Mouse (Mus musculus) lung, adult 2 months (tissue): ENCODE results near the gene Pear1. TPM values are rescaled to one million over a fixed set of nuclear protein-coding genes. Genes with fewer than 3 reads are reported as not detected.

Source experiments
- DNase-seq: peaks from one replicate; pipeline ENCODE4 v3.0.0; 2022
- H3K4me1 ChIP-seq: fragments of 200-500 bp; 2 replicates; pipeline ENCODE4 v1.6.1; 2011; ENCODE audit warnings: low read length; ENCODE audit not compliant: control insufficient read depth, insufficient read depth
- H3K4me3 ChIP-seq: fragments of 200-500 bp; replicated peaks from 2 replicates; pipeline ENCODE3; 2011; ENCODE audit warnings: low read depth, mild to moderate bottlenecking, control low read depth, low read length; ENCODE audit errors: extremely low read depth
- CTCF ChIP-seq: fragments of 200-500 bp; IDR thresholded peaks from 2 replicates; pipeline ENCODE4 v1.5.1; 2011; ENCODE audit warnings: mild to moderate bottlenecking, low read length, control low read depth; ENCODE audit not compliant: insufficient read depth
- POLR2A ChIP-seq: fragments of 200-500 bp; IDR thresholded peaks from 2 replicates; pipeline ENCODE4 v1.6.1; 2011; ENCODE audit warnings: low read depth, mild to moderate bottlenecking, control low read depth, low read length, borderline replicate concordance; ENCODE audit errors: extremely low read depth
- WGBS: fragments of 180-500 bp; shearing (Covaris S2); methylation state at CpG from one replicate; pipeline ENCODE4 v1.1.7; 2018; 5-methylcytosine and 5-hydroxymethylcytosine counted together
- polyA plus RNA-seq: library from polyadenylated mRNA; depleted of rRNA; stranded (reverse); fragments of >200 nt; gene quantifications from 2 replicates; pipeline ENCODE4 v1.2.3, GENCODE M21; 2012; rRNA removed

Gene Pear1
- polyA plus RNA-seq, 1 experiment, result 87.2 TPM

DNA sequence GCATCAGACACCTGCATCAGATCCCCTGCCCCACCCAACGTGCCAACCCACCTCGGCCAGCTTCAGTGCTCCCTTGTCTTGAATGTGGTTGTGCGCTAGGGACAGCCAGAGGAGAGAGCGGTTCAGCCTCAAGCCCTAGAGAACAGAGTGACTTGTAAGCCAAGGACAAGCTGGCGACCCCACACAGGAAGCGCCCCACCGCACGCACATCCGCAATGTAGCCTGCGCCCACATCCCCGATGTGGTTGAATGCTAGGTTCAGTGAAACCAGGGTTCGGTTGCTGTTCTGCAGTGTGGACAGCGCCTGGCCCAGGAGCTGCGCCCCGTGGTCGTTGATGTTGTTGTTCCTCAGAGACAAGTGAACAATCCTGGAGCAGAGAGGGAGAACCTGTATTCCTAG lies 81.4 kb downstream of the Pear1 start:
- WGBS, result 75% methylated on average over 16 of the region's 16 CpGs
- TF ChIP-seq CTCF (no peak), POLR2A (no peak)
- Histone ChIP-seq H3K4me1 (0 out of 2 replicates have a peak, but pooled peaks cover 5% of the 10 kb centered on the region), H3K4me3 (no peak overlapping the region)
- no peak for DNase-seq

DNA sequence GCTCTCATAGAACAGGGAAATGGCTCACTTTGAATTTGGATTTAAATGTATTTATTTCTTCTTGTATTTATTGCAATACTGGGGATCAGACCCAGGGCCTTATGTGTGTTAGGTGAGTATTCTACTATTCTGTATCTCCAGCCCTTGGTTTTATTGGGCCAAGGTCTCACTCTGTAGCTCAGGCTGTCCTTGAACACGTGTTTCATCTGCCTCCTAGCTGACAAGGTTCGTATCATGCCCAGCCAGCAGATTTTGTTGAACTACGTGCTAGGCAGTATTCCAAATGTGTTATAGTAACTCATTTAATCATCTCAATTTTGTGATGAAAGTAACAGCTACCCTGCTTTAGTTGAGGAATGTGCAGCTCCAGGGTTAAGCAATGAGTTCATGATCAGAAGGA lies 82.1 kb downstream of the Pear1 start:
- WGBS, result 69% methylated on average over 3 of the region's 3 CpGs
- Histone ChIP-seq H3K4me3 (no peak overlapping the region), H3K4me1 (0 out of 2 replicates have a peak, but pooled peaks cover 5% of the 10 kb centered on the region)
- no peak for DNase-seq
- TF ChIP-seq POLR2A, result no peak
- no peak for TF ChIP-seq CTCF

DNA sequence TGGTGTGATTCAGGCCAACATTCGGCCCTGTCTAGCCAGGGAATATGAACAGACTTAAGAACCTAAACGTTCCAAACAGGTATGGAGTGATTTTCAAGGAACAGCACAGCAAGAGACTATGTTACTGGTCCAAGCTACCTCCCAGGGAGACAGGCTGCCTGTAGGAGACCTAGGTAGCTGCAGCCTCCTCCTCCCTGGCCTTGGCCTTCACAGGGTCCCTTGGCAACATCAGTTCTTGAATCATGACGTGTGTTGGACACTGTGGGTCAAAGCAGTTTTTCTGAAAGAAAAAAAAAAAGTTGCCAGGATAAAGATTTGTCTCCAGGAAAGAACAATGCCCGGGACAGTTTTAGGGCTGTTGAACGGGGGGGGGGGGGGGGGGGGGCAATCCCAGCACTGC lies 85.2 kb downstream of the Pear1 start:
- no peaks in the 10 kb centered on the region for H3K4me1 ChIP-seq
- no peak for DNase-seq
- no peak overlapping the region for H3K4me3 ChIP-seq
- WGBS, result 68% methylated on average over 5 of the region's 5 CpGs
- TF ChIP-seq CTCF (no peak), POLR2A (no peak)

DNA sequence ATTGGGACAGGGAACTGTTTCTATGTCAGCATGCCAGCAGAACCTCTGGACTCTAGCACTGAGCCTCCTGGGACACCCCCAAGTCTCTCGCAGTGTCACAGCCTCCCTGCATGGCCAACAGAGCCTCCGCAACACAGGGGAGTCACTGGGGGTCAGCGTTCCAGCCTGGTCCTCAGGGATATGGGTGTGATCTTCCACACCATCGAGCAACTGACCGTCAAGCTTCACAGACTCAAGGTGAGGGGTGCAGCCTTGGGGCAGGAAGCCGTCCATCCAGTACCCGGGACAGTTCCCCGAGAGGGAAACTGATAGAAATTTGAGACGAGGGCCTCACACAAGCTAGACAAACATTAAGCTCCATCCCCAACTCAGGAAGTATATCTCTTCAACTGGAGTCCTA lies 88.8 kb downstream of the Pear1 start:
- WGBS, result 64% methylated on average over 9 of the region's 9 CpGs
- no peak for DNase-seq
- no peak overlapping the region for H3K4me3 ChIP-seq
- TF ChIP-seq POLR2A (no peak), CTCF (no peak)
- no peaks in the 10 kb centered on the region for H3K4me1 ChIP-seq

DNA sequence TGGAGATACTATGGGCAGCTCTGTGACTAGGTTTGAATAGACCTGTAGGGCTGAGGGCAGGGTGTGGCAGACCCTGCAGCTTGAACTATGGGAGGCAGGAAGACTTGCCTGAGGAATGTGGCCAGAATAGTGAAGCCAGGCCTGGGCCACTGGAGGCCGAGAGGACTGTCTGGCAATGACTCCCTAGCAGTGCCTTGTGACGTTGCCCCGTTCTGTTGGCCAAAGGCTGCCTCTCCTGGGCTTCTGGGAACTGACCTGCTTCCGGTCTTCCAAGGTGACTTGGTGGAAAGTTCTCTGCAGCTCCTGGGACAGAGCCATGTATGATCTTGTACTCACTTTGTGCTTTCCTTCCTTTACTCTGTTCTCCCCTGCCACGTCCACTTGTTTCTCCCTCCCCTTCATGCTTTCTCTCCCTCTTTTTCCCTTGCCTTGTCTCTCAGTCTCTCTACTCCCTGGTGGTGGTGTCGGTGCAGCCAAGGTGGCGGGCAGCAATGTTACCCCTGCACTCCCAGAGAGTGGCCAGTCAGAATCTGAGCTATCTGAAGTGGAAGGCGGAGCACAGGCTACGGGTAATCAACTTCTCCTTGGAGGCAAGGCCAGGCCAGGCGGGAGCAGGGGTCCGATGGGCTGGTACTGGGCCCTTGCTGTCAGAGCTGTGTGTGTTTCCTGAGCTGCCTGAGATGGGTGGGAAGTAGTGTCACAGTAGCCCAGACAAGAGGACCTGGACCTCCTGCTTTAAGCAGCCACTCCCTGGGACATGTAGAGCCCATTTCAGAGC lies 89.9 kb downstream of the Pear1 start:
- no peaks in the 10 kb centered on the region for H3K4me1 ChIP-seq
- WGBS, result 85% methylated on average over 11 of the region's 11 CpGs
- no peak for DNase-seq
- TF ChIP-seq CTCF (no peak), POLR2A (no peak)
- no peak overlapping the region for H3K4me3 ChIP-seq

DNA sequence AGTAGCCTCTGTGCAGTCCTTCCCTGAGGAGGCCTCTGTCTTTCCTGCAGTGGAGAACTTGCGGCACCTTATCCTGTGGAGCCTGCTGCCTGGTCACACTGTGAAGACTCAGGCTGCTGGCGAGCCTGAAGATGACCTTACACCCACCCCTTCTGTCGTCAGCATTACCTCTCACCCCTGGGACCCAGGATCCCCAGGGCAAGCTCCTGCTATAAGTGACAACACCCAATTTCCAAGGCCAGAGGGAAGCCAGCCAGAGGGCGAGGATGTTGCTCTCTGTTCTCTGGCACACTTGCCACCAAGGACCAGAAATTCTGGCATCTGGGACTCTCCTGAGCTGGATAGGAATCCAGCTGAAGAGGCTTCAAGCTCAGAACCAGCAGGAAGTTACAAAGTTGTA lies 91.0 kb downstream of the Pear1 start:
- no peak for DNase-seq
- H3K4me3 ChIP-seq, result no peak overlapping the region
- TF ChIP-seq POLR2A, result no peak
- TF ChIP-seq CTCF, result no peak
- H3K4me1 ChIP-seq, result no peaks in the 10 kb centered on the region
- 72% methylated on average over 4 of the region's 4 CpGs for WGBS

DNA sequence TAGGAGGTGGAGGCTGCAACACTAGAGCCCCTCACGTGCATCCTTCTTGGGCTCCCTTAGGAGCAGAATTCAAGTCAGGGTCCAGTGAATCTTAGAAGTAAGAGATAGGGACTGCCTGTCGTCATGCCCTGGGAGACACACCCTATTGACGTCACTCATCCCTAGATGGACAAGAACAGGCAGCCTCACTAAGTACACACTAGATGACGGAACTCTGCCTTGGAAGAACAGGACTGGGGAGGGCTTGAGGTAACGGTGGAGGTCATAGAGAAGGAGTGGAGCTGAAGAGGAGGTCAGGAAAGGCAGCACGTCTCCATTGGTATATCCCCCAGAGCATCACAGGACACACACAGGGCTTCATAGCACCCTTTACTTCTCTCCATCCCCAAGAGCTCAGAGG lies 95.4 kb downstream of the Pear1 start:
- 78% methylated on average over 6 of the region's 6 CpGs for WGBS
- Histone ChIP-seq H3K4me1 (no peaks in the 10 kb centered on the region), H3K4me3 (no peak overlapping the region)
- TF ChIP-seq CTCF (no peak), POLR2A (no peak)
- no peak for DNase-seq

DNA sequence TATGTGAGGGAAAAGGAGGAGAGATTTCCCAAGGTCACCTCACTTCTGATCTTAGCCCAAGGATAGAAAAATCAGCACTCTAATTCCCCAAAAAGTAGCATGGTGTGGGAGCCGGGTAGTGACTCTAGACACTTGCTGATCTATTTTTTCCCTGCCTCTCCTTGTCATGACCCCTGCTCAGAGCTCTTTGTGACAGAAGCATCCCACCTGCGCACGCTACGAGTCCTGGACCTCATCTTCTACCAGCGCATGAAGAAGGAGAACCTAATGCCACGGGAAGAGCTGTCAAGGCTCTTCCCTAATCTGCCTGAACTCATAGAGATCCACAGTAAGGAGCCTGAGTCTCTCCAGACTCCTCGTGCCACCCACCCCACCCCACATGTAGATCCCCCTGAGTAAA lies 97.9 kb downstream of the Pear1 start:
- 98% methylated on average over 7 of the region's 7 CpGs for WGBS
- Histone ChIP-seq H3K4me1 (no peaks in the 10 kb centered on the region), H3K4me3 (no peak overlapping the region)
- TF ChIP-seq CTCF (no peak), POLR2A (no peak)
- no peak for DNase-seq

DNA sequence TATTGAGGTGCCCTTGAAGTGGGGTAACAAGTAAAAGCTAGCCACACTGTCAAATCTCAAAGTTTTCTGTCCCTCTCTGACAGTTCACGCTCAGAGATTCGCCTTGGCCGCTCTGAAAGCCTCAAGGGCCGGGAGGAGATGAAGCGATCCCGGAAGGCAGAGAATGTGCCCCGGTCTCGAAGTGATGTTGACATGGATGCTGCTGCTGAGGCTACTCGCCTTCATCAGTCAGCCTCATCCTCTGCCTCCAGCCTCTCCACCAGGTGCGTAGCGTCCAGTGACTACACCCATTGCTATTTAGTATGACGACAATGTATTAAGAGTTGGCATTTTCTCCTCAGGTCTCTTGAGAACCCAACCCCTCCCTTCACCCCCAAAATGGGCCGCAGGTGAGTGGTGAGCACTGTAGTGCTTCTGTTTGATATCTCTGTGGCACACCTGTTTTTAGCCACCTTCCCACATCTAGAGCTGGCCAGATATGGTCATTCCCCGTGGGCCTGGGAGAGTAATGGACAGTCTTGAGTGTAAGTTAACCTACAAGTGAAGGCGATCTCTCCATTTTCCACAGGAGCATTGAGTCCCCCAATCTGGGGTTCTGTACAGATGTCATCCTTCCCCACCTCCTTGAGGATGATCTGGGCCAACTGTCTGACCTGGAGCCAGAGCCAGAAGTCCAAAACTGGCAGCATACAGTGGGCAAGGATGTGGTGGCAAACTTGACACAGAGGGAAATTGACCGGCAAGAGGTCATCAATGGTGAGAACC lies 98.5 kb downstream of the Pear1 start:
- TF ChIP-seq POLR2A (no peak), CTCF (no peak)
- Histone ChIP-seq H3K4me1 (no peaks in the 10 kb centered on the region), H3K4me3 (no peak overlapping the region)
- 97% methylated on average over 16 of the region's 16 CpGs for WGBS
- DNase-seq, result no peak

DNA sequence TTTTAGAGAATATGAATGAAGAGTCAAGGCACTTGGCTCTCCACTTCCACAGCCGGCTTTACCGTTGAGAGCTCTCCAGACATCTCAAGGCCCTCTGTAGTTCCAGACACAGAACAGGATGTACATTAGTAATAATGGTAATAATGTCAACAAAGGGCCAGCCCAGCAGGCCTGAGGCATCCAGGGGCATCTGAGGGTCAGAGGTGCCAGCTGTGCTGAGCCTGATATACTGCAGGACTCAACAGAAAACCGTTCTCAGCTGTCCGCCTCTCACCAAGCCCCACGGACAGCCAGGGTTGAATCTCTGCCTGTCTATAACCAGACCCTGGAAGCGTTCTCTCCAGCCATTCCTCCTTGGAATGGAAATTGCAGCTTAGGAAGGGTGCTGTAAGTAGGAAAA lies 99.5 kb downstream of the Pear1 start:
- Histone ChIP-seq H3K4me3 (no peak overlapping the region), H3K4me1 (no peaks in the 10 kb centered on the region)
- WGBS, result 55% methylated on average over 6 of the region's 6 CpGs
- DNase-seq, result no peak
- TF ChIP-seq POLR2A (no peak), CTCF (no peak)

DNA sequence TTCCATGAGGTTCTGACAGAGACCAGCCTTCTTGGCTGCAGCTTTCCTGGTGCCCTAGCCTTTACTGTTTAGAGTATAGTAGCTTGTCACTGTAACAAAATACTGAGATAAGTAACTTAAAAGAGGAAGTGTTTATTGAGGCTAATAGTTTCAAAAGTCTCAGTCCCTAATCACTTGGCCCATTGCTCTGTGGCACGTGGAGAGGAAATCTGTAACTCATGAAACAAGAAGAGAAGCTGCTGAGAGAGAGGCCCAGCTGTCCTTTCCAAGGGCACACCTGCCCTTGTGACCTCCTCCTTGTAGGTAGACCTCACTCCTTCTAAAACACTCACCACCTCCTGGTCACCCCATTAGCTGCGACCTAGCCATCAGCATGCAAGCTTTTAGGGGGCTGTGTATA lies 105.6 kb downstream of the Pear1 start:
- H3K4me3 ChIP-seq, result no peak overlapping the region
- TF ChIP-seq POLR2A, result no peak
- TF ChIP-seq CTCF, result no peak
- H3K4me1 ChIP-seq, result no peaks in the 10 kb centered on the region
- WGBS, result 54% methylated on average over 2 of the region's 2 CpGs
- no peak for DNase-seq

Other genes with a start within 250 kb of the Pear1 start
- gene Arhgef11, start 206.7 kb downstream of the Pear1 start, polyA plus RNA-seq, result 32.9 and 53.8 TPM in 2 replicates
- gene Lrrc71, start 75.7 kb downstream of the Pear1 start, polyA plus RNA-seq, result 9.5 and 15.4 TPM in 2 replicates
- gene Ntrk1, start 29.1 kb downstream of the Pear1 start, polyA plus RNA-seq, result 0.56 and 0.87 TPM in 2 replicates
- gene Insrr, start 27.4 kb downstream of the Pear1 start, polyA plus RNA-seq, result 0.19 and 0.66 TPM in 2 replicates
- gene Sh2d2a, start 22.4 kb upstream of the Pear1 start, polyA plus RNA-seq, result 2.6 and 2.8 TPM in 2 replicates
- gene Prcc, start 61.3 kb upstream of the Pear1 start, polyA plus RNA-seq, result 26.2 and 30.7 TPM in 2 replicates
- 51.6 and 82.6 TPM in 2 replicates for gene Hdgf, start 82.0 kb upstream of the Pear1 start, polyA plus RNA-seq
- 26.7 and 45.8 TPM in 2 replicates for gene Mrpl24, start 95.2 kb upstream of the Pear1 start, polyA plus RNA-seq
- 10.7 and 12.8 TPM in 2 replicates for gene Isg20l2, start 106.0 kb upstream of the Pear1 start, polyA plus RNA-seq
- gene Rrnad1, start 106.4 kb upstream of the Pear1 start, polyA plus RNA-seq, result 28.3 and 29.7 TPM in 2 replicates
- gene Crabp2, start 124.4 kb upstream of the Pear1 start, polyA plus RNA-seq, result 15.1 TPM in 1 of 2 replicates, not detected in the other
- 26.4 and 31.4 TPM in 2 replicates for gene Nes, start 146.8 kb upstream of the Pear1 start, polyA plus RNA-seq
- gene Bcan, start 175.9 kb upstream of the Pear1 start, polyA plus RNA-seq, result 7.2 and 8.3 TPM in 2 replicates
- 0.06 and 0.37 TPM in 2 replicates for gene Hapln2, start 203.3 kb upstream of the Pear1 start, polyA plus RNA-seq
- gene Gpatch4, start 218.8 kb upstream of the Pear1 start, polyA plus RNA-seq, result 5.7 and 7.2 TPM in 2 replicates
- gene Naxe, start 234.2 kb upstream of the Pear1 start, polyA plus RNA-seq, result 90.5 and 117 TPM in 2 replicates